Mouse (Mus musculus) testis, adult 2 months (tissue): ENCODE data around the gene Slc34a1. TPM values are rescaled to one million over a fixed set of nuclear protein-coding genes. Genes with fewer than 3 reads are reported as not detected.

ENCODE experiments used
- H3K27ac ChIP-seq: fragments of 200-500 bp; 2 replicates; pipeline ENCODE4 v1.5.1; 2012; ENCODE audit warnings: low read depth, low read length; ENCODE audit not compliant: control insufficient read depth, insufficient read depth
- H3K27me3 ChIP-seq: fragments of 200-500 bp; 2 replicates; pipeline ENCODE4 v1.6.1; 2012; ENCODE audit warnings: mild to moderate bottlenecking, low read length, moderate library complexity; ENCODE audit not compliant: control insufficient read depth, insufficient read depth
- H3K36me3 ChIP-seq: fragments of 200-500 bp; 2 replicates; pipeline ENCODE4 v1.6.1; 2012; ENCODE audit warnings: mild to moderate bottlenecking, low read length; ENCODE audit not compliant: control insufficient read depth, insufficient read depth
- H3K4me1 ChIP-seq: fragments of 200-500 bp; 2 replicates; pipeline ENCODE4 v1.6.1; 2012; ENCODE audit warnings: low read length; ENCODE audit not compliant: control insufficient read depth, insufficient read depth
- H3K4me3 ChIP-seq: fragments of 200-500 bp; 2 replicates; pipeline ENCODE4 v1.5.1; 2012; ENCODE audit warnings: low read depth, mild to moderate bottlenecking, low read length, moderate library complexity, mixed read lengths; ENCODE audit not compliant: control insufficient read depth
- CTCF ChIP-seq: fragments of 200-500 bp; IDR thresholded peaks from 2 replicates; pipeline ENCODE4 v1.5.1; 2012; ENCODE audit warnings: low read depth, mild to moderate bottlenecking, inconsistent platforms, low read length, moderate library complexity; ENCODE audit not compliant: control insufficient read depth, insufficient read depth, insufficient replicate concordance
- POLR2A ChIP-seq: fragments of 200-500 bp; IDR thresholded peaks from 2 replicates; pipeline ENCODE4 v1.6.1; 2012; ENCODE audit warnings: low read depth, mild to moderate bottlenecking, inconsistent platforms, low read length, moderate library complexity; ENCODE audit not compliant: control insufficient read depth
- polyA plus RNA-seq: library from polyadenylated mRNA; depleted of rRNA; stranded (reverse); fragments of >200 nt; gene quantifications from 2 replicates; pipeline ENCODE4 v1.2.3, GENCODE M21; 2012; rRNA removed

Slc34a1 gene
- 0.16 and 0.22 TPM in 2 replicates for polyA plus RNA-seq

DNA sequence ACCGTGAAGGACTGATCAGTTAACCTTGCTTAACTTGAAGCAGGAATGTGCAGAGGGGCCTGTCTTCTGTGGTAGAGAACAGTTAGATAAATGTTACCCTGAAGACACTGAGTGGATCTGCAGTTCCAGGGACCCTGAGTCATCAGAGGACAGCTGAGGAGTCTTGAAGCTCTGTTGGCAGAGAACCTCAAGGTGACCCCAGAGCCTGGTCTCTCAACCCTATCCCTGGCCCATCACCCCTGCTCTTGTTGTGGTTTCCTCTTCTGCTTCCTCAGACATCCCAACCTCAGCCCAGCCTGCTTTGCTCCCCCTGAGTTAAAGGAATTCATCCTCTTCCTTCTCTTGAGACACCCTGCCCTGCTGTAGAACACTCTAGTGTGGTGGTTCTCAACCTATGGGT is at the start of gene Slc34a1:
Gene Slc34a1 (plus strand): TSS at position 100 of the 400 bp plus-strand sequence.
- no peaks in the 10 kb centered on the region for H3K27me3 ChIP-seq

DNA sequence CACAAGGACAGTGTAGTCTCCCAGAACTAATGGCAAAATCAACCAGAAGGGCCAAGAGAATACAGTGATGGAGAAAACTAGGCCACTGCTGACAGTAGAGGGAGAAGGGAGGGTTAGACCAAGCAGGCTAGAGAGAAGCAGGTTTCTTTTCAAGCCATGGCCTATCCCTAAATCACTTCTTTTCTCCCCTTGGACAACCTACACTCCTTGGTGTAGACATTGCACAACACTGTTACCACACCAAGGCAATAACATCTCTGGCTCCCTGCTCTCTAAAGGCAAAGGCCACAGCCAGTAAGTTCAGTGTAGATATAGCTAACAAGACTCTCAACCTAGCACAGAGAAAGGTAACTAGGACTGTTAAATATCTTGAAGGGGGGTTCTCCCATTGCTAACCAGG is 36.8 kb upstream of the Slc34a1 start:
- no peak for TF ChIP-seq CTCF
- TF ChIP-seq POLR2A = no peak
- peaks cover 2% of the 10 kb centered on the region; the same call in 1 of the 2 replicates for H3K36me3 ChIP-seq

More for the DNA sequence above, at the start of gene Slc34a1:
- Histone ChIP-seq H3K4me1 (no peaks in the 10 kb centered on the region), H3K36me3 (no peaks in the 10 kb centered on the region), H3K4me3 (no peak within 1 kb of the TSS), H3K27ac (no peak within 1 kb of the TSS)
- TF ChIP-seq CTCF = no peak
- TF ChIP-seq POLR2A = no peak

DNA sequence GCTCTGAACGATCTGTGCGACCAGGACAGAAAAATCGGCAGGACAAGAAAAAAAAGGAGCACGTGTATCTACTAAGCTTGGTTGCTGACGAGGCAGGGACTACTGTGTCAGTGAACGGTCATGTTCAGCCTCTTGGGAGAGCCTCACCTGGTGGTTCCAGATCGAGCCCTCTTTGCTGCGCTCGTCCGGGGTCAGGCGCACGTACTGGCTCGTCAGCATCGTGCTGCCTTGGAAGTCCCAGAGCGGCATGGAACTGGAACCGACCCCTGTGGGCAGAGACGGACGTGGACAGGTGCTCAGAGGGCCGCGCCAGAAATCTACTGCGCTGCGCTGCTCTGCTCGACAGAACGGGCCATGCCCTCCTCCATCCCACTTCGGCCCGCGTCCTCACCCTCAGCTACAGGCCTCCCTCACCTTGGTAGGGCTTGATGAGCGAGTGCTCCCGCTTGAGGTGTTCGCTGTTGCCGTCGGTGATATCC is 36.0 kb upstream of the Slc34a1 start:
- Histone ChIP-seq H3K4me3 (peak overlapping the region; percentile 98), H3K27me3 (no peaks in the 10 kb centered on the region), H3K36me3 (peaks cover 2% of the 10 kb centered on the region; the same call in 1 of the 2 replicates), H3K27ac (peak overlapping the region; percentile 98), H3K4me1 (peaks cover 6% of the 10 kb centered on the region)
- TF ChIP-seq POLR2A (no peak; the same call in 1 of the 2 replicates), CTCF (no peak)

More for the DNA sequence above, 36.8 kb upstream of the Slc34a1 start:
- Histone ChIP-seq H3K27me3 (no peaks in the 10 kb centered on the region), H3K4me1 (peaks cover 6% of the 10 kb centered on the region), H3K27ac (no peak overlapping the region), H3K4me3 (no peak overlapping the region)

DNA sequence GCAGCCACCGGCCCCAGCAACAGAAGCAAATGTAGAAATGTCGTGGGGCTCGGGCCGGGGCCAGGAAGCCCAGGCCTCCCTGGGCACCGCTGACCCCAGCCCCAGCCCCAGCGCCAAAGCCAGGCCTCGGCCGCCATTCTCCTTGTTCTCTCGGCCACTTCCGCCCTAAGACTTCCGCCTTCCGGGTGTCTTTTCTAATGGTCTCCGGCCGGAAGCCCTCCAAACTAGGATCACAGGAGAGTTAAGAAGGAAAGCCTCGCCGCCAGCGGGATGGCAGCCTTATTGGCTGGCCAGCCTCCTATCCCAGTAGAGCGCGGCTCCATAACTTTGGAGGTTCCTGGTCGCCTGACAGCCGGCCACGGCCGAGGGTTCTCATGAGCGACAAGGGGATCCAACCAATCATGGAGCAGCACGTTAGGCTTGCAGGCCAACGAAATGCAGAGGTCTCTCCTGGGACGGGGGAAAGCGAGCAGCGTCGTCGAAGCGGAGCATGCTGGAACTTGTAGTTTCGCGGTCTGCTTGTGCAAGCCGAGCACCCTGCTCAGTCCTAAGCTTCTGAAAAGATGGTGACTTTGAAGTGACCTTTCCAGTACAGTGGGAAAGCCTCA is 35.4 kb upstream of the Slc34a1 start, which contains the start of gene Lman2:
Gene Lman2 (minus strand): TSS at position 331 of the 608 bp plus-strand sequence.
- peak within 1 kb of the TSS; percentile 98 for H3K27ac ChIP-seq
- peaks cover 2% of the 10 kb centered on the region; the same call in 1 of the 2 replicates for H3K36me3 ChIP-seq
- H3K4me1 ChIP-seq = peaks cover 6% of the 10 kb centered on the region
- H3K27me3 ChIP-seq = no peaks in the 10 kb centered on the region
- TF ChIP-seq POLR2A (peak; percentile 51), CTCF (no peak)
- peak within 1 kb of the TSS; percentile 98 for H3K4me3 ChIP-seq

DNA sequence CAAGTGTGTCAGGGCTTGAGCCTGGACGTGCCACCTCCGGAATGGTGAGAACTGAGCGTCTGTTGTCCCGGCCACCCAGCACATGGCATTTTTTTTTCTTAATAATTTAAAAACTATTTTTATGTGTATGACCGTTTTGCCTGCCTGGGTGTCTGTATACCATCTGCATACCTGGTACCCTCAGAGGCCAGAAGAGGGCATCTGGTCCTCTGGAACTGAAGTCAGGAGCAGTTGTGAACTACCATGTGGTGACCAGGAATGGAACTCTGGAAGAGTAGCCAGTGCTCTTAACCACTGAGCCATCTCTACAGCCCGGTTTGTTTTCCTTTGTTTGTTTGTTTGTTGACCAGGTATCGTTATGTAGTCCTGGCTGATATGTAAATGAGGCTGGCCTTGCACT is 29.6 kb upstream of the Slc34a1 start:
- Histone ChIP-seq H3K4me3 (no peak overlapping the region), H3K27ac (no peak overlapping the region), H3K4me1 (no peaks in the 10 kb centered on the region), H3K36me3 (no peaks in the 10 kb centered on the region), H3K27me3 (no peaks in the 10 kb centered on the region)
- TF ChIP-seq POLR2A = no peak
- TF ChIP-seq CTCF = no peak

DNA sequence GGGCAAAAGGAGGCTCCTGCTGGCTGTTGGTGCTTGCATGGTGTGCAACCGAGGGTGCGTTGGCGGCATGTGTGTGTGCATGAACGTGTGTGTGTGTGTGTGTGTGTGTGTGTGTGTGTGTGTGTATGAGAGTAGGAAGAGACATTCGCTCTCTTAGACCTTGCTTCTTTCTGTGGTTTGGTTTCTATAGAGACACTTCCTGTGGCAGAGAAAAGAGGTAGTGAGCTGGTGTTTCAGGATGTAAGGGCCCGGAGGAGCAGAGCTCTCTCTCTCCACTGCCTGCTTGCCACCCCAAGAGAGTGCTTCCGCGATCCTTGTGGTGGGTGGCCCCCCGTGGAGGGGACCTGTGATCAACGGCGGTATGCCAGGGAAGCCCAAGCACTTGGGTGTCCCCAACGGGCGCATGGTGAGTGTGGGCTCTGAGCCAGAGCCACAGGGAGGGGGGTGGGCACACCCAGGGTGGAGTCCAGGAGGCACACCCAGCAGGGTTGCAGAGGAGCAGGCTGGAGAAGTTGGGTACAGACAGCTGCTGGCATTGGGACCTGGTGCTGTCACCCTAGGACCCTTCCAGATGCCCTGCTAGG is 28.4 kb upstream of the Slc34a1 start, which contains the start of gene Rgs14:
Gene Rgs14 (plus strand): TSS at position 202 of the 584 bp plus-strand sequence.
- no peak for TF ChIP-seq CTCF
- no peak for TF ChIP-seq POLR2A
- H3K27ac ChIP-seq = no peak within 1 kb of the TSS
- H3K4me3 ChIP-seq = no peak within 1 kb of the TSS
- H3K36me3 ChIP-seq = no peaks in the 10 kb centered on the region
- H3K27me3 ChIP-seq = no peaks in the 10 kb centered on the region
- H3K4me1 ChIP-seq = no peaks in the 10 kb centered on the region

DNA sequence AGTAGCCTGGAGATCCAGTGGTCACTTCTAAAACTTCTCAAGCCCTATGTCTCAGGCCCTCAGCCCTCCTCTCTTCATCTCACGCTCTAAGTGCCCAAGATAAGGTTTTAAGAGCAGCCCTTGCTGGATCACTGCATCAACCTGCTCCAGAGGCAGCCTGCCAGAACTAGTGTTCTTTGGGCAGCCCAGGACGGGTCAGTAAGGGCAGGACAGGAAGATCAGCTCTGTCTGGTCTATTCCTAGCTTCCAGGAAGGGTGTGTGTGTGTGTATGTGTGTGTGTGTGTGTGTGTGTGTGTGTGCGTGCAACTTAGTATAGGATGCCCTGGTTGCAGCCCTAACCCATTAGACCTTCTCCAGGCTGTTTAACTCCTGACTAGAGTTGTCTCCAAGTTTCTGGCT is 27.8 kb upstream of the Slc34a1 start:
- Histone ChIP-seq H3K27me3 (no peaks in the 10 kb centered on the region), H3K36me3 (no peaks in the 10 kb centered on the region), H3K4me1 (no peaks in the 10 kb centered on the region), H3K27ac (no peak overlapping the region), H3K4me3 (no peak overlapping the region)
- TF ChIP-seq POLR2A = no peak
- no peak for TF ChIP-seq CTCF
